Mouse (Mus musculus): ENCODE measurements at regions not wholly inside any gene's neighbourhood (a gene's known extent, or its start where the extent isn't known, plus 50 kb on each side); places are given as distances from the start of the nearest gene placed in this dataset.

- 0 out of 2 replicates have a peak, but pooled peaks cover 2% of the 10 kb centered on the region for H3K9me3 ChIP-seq
- no peaks in the 10 kb centered on the region for H3K36me3 ChIP-seq
- no peak for DNase-seq (ENCODE audit: low spot score)
- H3K27ac ChIP-seq, result no peak overlapping the region
- 47% methylated on average over 21 of the region's 21 CpGs for WGBS
- H3K27me3 ChIP-seq (ENCODE audit: insufficient read depth, poor library complexity, severe bottlenecking), result no peaks in the 10 kb centered on the region; the same call in 1 of the 2 replicates
- no peaks in the 10 kb centered on the region for H3K4me1 ChIP-seq
- H3K4me3 ChIP-seq, result no peak overlapping the region
These were observed 69.4 kb upstream of the Ptpn13 start for GRCm38 (mm10) chr5:103355372-103356300.

- WGBS, result 39% methylated on average over 2 of the region's 2 CpGs
- Histone ChIP-seq H3K27me3 (ENCODE audit: insufficient read depth, poor library complexity, severe bottlenecking) (0 out of 2 replicates have a peak, but pooled peaks cover 3% of the 10 kb centered on the region), H3K36me3 (no peaks in the 10 kb centered on the region), H3K9me3 (no peaks in the 10 kb centered on the region), H3K4me3 (no peak overlapping the region), H3K4me1 (no peaks in the 10 kb centered on the region), H3K27ac (no peak overlapping the region)
- no peak for DNase-seq (ENCODE audit: low spot score)
These were observed 81.1 kb upstream of the Ptpn13 start for GRCm38 (mm10) chr5:103343869-103344268.

- Histone ChIP-seq H3K9me3 (no peaks in the 10 kb centered on the region), H3K36me3 (no peaks in the 10 kb centered on the region), H3K27ac (no peak overlapping the region), H3K27me3 (ENCODE audit: insufficient read depth, poor library complexity, severe bottlenecking) (0 out of 2 replicates have a peak, but pooled peaks cover 5% of the 10 kb centered on the region), H3K4me3 (no peak overlapping the region), H3K4me1 (peaks cover 7% of the 10 kb centered on the region; the same call in 1 of the 2 replicates)
- DNase-seq (ENCODE audit: low spot score), result no peak
- 75% methylated on average over 3 of the region's 3 CpGs for WGBS
These were observed 83.5 kb upstream of the Ptpn13 start for GRCm38 (mm10) chr5:103341456-103341855.

GRCm38 (mm10) chr5:103340626-103341025 lies 84.4 kb upstream of the Ptpn13 start:
- Histone ChIP-seq H3K4me1 (peaks cover 13% of the 10 kb centered on the region), H3K9me3 (no peaks in the 10 kb centered on the region), H3K36me3 (no peaks in the 10 kb centered on the region), H3K27ac (no peak overlapping the region), H3K4me3 (no peak overlapping the region), H3K27me3 (ENCODE audit: insufficient read depth, poor library complexity, severe bottlenecking) (0 out of 2 replicates have a peak, but pooled peaks cover 5% of the 10 kb centered on the region)
- 63% methylated on average over 9 of the region's 9 CpGs for WGBS
- DNase-seq (ENCODE audit: low spot score), result peak; percentile 60

GRCm38 (mm10) chr5:103336689-103337490 lies 88.1 kb upstream of the Ptpn13 start:
- Histone ChIP-seq H3K9me3 (no peaks in the 10 kb centered on the region), H3K4me1 (peaks cover 13% of the 10 kb centered on the region), H3K27me3 (ENCODE audit: insufficient read depth, poor library complexity, severe bottlenecking) (0 out of 2 replicates have a peak, but pooled peaks cover 5% of the 10 kb centered on the region), H3K4me3 (peak overlapping the region; percentile 35), H3K36me3 (no peaks in the 10 kb centered on the region), H3K27ac (no peak overlapping the region)
- no peak for DNase-seq (ENCODE audit: low spot score)
- WGBS, result 12% methylated on average over 11 of the region's 11 CpGs

GRCm38 (mm10) chr5:103335916-103336688 lies 88.9 kb upstream of the Ptpn13 start:
- 0 out of 2 replicates have a peak, but pooled peaks cover 5% of the 10 kb centered on the region for H3K27me3 ChIP-seq (ENCODE audit: insufficient read depth, poor library complexity, severe bottlenecking)
- no peak for DNase-seq (ENCODE audit: low spot score)
- peaks cover 13% of the 10 kb centered on the region for H3K4me1 ChIP-seq
- no peaks in the 10 kb centered on the region for H3K9me3 ChIP-seq
- H3K27ac ChIP-seq, result no peak overlapping the region
- H3K36me3 ChIP-seq, result no peaks in the 10 kb centered on the region
- WGBS, result 35% methylated on average over 12 of the region's 12 CpGs
- peak overlapping the region; percentile 35 for H3K4me3 ChIP-seq

- Histone ChIP-seq H3K4me1 (no peaks in the 10 kb centered on the region), H3K27ac (no peak overlapping the region), H3K9me3 (no peaks in the 10 kb centered on the region), H3K4me3 (no peak overlapping the region), H3K36me3 (no peaks in the 10 kb centered on the region), H3K27me3 (ENCODE audit: insufficient read depth, poor library complexity, severe bottlenecking) (no peaks in the 10 kb centered on the region)
- no peak for DNase-seq (ENCODE audit: low spot score)
- WGBS, result 68% methylated on average over 10 of the region's 10 CpGs
These were observed 98.6 kb upstream of the Ptpn13 start for GRCm38 (mm10) chr5:103326412-103326811.

- DNase-seq (ENCODE audit: low spot score), result peak; percentile 33
- WGBS, result 84% methylated on average over 5 of the region's 5 CpGs
- Histone ChIP-seq H3K27me3 (ENCODE audit: insufficient read depth, poor library complexity, severe bottlenecking) (no peaks in the 10 kb centered on the region), H3K4me3 (no peak overlapping the region), H3K4me1 (no peaks in the 10 kb centered on the region), H3K36me3 (no peaks in the 10 kb centered on the region), H3K9me3 (no peaks in the 10 kb centered on the region), H3K27ac (no peak overlapping the region)
These were observed 104.7 kb upstream of the Ptpn13 start for GRCm38 (mm10) chr5:103320341-103320740.

GRCm38 (mm10) chr5:103309806-103310525 lies 98.8 kb upstream of the Mapk10 start:
- Histone ChIP-seq H3K27ac (no peak overlapping the region), H3K27me3 (ENCODE audit: insufficient read depth, poor library complexity, severe bottlenecking) (no peaks in the 10 kb centered on the region), H3K4me1 (no peaks in the 10 kb centered on the region), H3K9me3 (no peaks in the 10 kb centered on the region), H3K4me3 (no peak overlapping the region), H3K36me3 (no peaks in the 10 kb centered on the region)
- 47% methylated on average over 9 of the region's 9 CpGs for WGBS
- no peak for DNase-seq (ENCODE audit: low spot score)

- no peaks in the 10 kb centered on the region for H3K4me1 ChIP-seq
- no peaks in the 10 kb centered on the region for H3K36me3 ChIP-seq
- DNase-seq (ENCODE audit: low spot score), result no peak
- H3K9me3 ChIP-seq, result no peaks in the 10 kb centered on the region
- no peaks in the 10 kb centered on the region for H3K27me3 ChIP-seq (ENCODE audit: insufficient read depth, poor library complexity, severe bottlenecking)
- 81% methylated on average over 11 of the region's 11 CpGs for WGBS
- no peak overlapping the region for H3K4me3 ChIP-seq
- H3K27ac ChIP-seq, result no peak overlapping the region
These were observed 94.7 kb upstream of the Mapk10 start for GRCm38 (mm10) chr5:103305716-103306447.

- H3K27me3 ChIP-seq (ENCODE audit: insufficient read depth, poor library complexity, severe bottlenecking), result no peaks in the 10 kb centered on the region
- no peak overlapping the region for H3K4me3 ChIP-seq
- no peak for DNase-seq (ENCODE audit: low spot score)
- 85% methylated on average over 1 of the region's 1 CpGs for WGBS
- H3K36me3 ChIP-seq, result no peaks in the 10 kb centered on the region
- H3K9me3 ChIP-seq, result no peaks in the 10 kb centered on the region
- H3K27ac ChIP-seq, result no peak overlapping the region
- no peaks in the 10 kb centered on the region for H3K4me1 ChIP-seq
These were observed 93.8 kb upstream of the Mapk10 start for GRCm38 (mm10) chr5:103304975-103305374.
